Mouse (Mus musculus) heart, embryonic 16.5 days (tissue): ENCODE data around the gene Sohlh1. TPM values are rescaled to one million over a fixed set of nuclear protein-coding genes. Genes with fewer than 3 reads are reported as not detected.

Source experiments
- ATAC-seq: fragments of 200-750 bp; cut with Nextera tagmentation; replicated peaks from 2 replicates; pipeline ENCODE4 v1.8.0; 2017; ENCODE audit warnings: moderate number of reproducible peaks; ENCODE audit not compliant: insufficient read depth, low FRiP score; ENCODE audit errors: extremely low read depth
- H3K27ac ChIP-seq: fragments of 300-500 bp; sonication (generic); 2 replicates; pipeline ENCODE4 v1.5.1; 2014; ENCODE audit warnings: mild to moderate bottlenecking, low read length, control low read depth, moderate library complexity
- H3K27me3 ChIP-seq: fragments of 300-500 bp; sonication (generic); 2 replicates; pipeline ENCODE4 v1.6.1; 2014; ENCODE audit warnings: low read length, mixed read lengths; ENCODE audit not compliant: control insufficient read depth, insufficient read depth
- H3K36me3 ChIP-seq: fragments of 300-500 bp; sonication (generic); 2 replicates; pipeline ENCODE4 v1.6.1; 2014; ENCODE audit not compliant: control insufficient read depth, insufficient read depth
- H3K4me1 ChIP-seq: fragments of 300-500 bp; sonication (generic); 2 replicates; pipeline ENCODE4 v1.6.1; 2014; ENCODE audit warnings: low read length, mixed read lengths; ENCODE audit not compliant: control insufficient read depth, insufficient read depth
- H3K4me2 ChIP-seq: fragments of 300-500 bp; sonication (generic); 2 replicates; pipeline ENCODE4 v1.6.1; 2014; ENCODE audit warnings: low read depth, mild to moderate bottlenecking, control low read depth, low read length
- H3K4me3 ChIP-seq: fragments of 300-500 bp; sonication (generic); 2 replicates; pipeline ENCODE4 v1.5.1; 2014; ENCODE audit warnings: mild to moderate bottlenecking, control low read depth, low read length
- H3K9ac ChIP-seq: fragments of 300-500 bp; sonication (generic); 2 replicates; pipeline ENCODE4 v1.6.1; 2014; ENCODE audit warnings: low read length, control low read depth
- H3K9me3 ChIP-seq: fragments of 300-500 bp; sonication (generic); replicated peaks from 2 replicates; pipeline ENCODE4 v1.6.1; 2016; ENCODE audit warnings: low read length; ENCODE audit not compliant: control insufficient read depth
- WGBS: fragments of 180-500 bp; shearing (Covaris S2); extraction: QIAGEN DNeasy Blood & Tissue Kit; methylation state at CpG from one replicate; pipeline ENCODE4 v1.1.7; 2014; 5-methylcytosine and 5-hydroxymethylcytosine counted together
- polyA plus RNA-seq: library from polyadenylated mRNA; unstranded; fragments of >200 nt; fragmentation: Nextera tagmentation; extraction: Ambion mirVana; gene quantifications from 2 replicates; pipeline ENCODE4 v1.2.1, GENCODE M21; 2015

Sohlh1 gene
- polyA plus RNA-seq = not detected in 2 replicates

- Histone ChIP-seq H3K4me2 (no peak within 1 kb of the TSS), H3K9ac (no peak within 1 kb of the TSS), H3K36me3 (no peaks in the 10 kb centered on the region), H3K27ac (no peak within 1 kb of the TSS), H3K4me1 (no peaks in the 10 kb centered on the region), H3K4me3 (no peak within 1 kb of the TSS), H3K9me3 (no peaks in the 10 kb centered on the region), H3K27me3 (no peaks in the 10 kb centered on the region)
- ATAC-seq = no peak
- WGBS = 78% methylated on average over 16 of the region's 16 CpGs
These were observed at the start of gene Sohlh1 for GRCm38 (mm10) chr2:25847226-25847625. Sohlh1 (minus strand) TSS chr2:25847248.

- peaks cover 2% of the 10 kb centered on the region; the same call in 1 of the 2 replicates for H3K27me3 ChIP-seq
- ATAC-seq = no peak
- 68% methylated on average over 7 of the region's 7 CpGs for WGBS
- no peaks in the 10 kb centered on the region for H3K9me3 ChIP-seq
- no peaks in the 10 kb centered on the region for H3K4me1 ChIP-seq
- no peak overlapping the region for H3K27ac ChIP-seq
- no peak overlapping the region for H3K9ac ChIP-seq
- no peak overlapping the region for H3K4me3 ChIP-seq
- H3K4me2 ChIP-seq = no peak overlapping the region
- no peaks in the 10 kb centered on the region for H3K36me3 ChIP-seq
These were observed 45.4 kb upstream of the Sohlh1 start for GRCm38 (mm10) chr2:25892440-25892839.

GRCm38 (mm10) chr2:25888144-25888543 lies 41.1 kb upstream of the Sohlh1 start:
- no peaks in the 10 kb centered on the region for H3K9me3 ChIP-seq
- 45% methylated on average over 5 of the region's 5 CpGs for WGBS
- no peak for ATAC-seq
- H3K4me2 ChIP-seq = no peak overlapping the region
- no peak overlapping the region for H3K27ac ChIP-seq
- no peaks in the 10 kb centered on the region for H3K4me1 ChIP-seq
- peaks cover 5% of the 10 kb centered on the region; the same call in 1 of the 2 replicates for H3K27me3 ChIP-seq
- no peak overlapping the region for H3K4me3 ChIP-seq
- no peak overlapping the region for H3K9ac ChIP-seq
- no peaks in the 10 kb centered on the region for H3K36me3 ChIP-seq

- no peak overlapping the region for H3K27ac ChIP-seq
- WGBS = 44% methylated on average over 8 of the region's 8 CpGs
These were observed 40.2 kb upstream of the Sohlh1 start for GRCm38 (mm10) chr2:25887226-25887625.

GRCm38 (mm10) chr2:25884756-25885155 lies 37.7 kb upstream of the Sohlh1 start:
- Histone ChIP-seq H3K27me3 (peaks cover 7% of the 10 kb centered on the region; the same call in 1 of the 2 replicates), H3K36me3 (no peaks in the 10 kb centered on the region), H3K4me1 (no peaks in the 10 kb centered on the region), H3K4me2 (no peak overlapping the region), H3K4me3 (no peak overlapping the region), H3K9me3 (no peaks in the 10 kb centered on the region), H3K9ac (no peak overlapping the region), H3K27ac (no peak overlapping the region)
- ATAC-seq = no peak
- WGBS = 83% methylated on average over 3 of the region's 3 CpGs

More at GRCm38 (mm10) chr2:25887226-25887625, 40.2 kb upstream of the Sohlh1 start:
- ATAC-seq = no peak
- H3K27me3 ChIP-seq = peaks cover 5% of the 10 kb centered on the region; the same call in 1 of the 2 replicates
- H3K9me3 ChIP-seq = no peaks in the 10 kb centered on the region
- no peak overlapping the region for H3K4me2 ChIP-seq
- H3K4me3 ChIP-seq = no peak overlapping the region
- no peaks in the 10 kb centered on the region for H3K4me1 ChIP-seq
- no peaks in the 10 kb centered on the region for H3K36me3 ChIP-seq
- no peak overlapping the region for H3K9ac ChIP-seq

- H3K27ac ChIP-seq = no peak overlapping the region
- ATAC-seq = no peak
- 29% methylated on average over 1 of the region's 1 CpGs for WGBS
- H3K4me3 ChIP-seq = no peak overlapping the region
- no peaks in the 10 kb centered on the region for H3K4me1 ChIP-seq
- H3K9ac ChIP-seq = no peak overlapping the region
- no peaks in the 10 kb centered on the region for H3K36me3 ChIP-seq
- no peak overlapping the region for H3K4me2 ChIP-seq
- peaks cover 30% of the 10 kb centered on the region for H3K27me3 ChIP-seq
- no peaks in the 10 kb centered on the region for H3K9me3 ChIP-seq
These were observed 35.2 kb upstream of the Sohlh1 start for GRCm38 (mm10) chr2:25882276-25882675.

- H3K27me3 ChIP-seq = peaks cover 42% of the 10 kb centered on the region
- H3K36me3 ChIP-seq = no peaks in the 10 kb centered on the region
- H3K4me1 ChIP-seq = no peaks in the 10 kb centered on the region
- H3K4me2 ChIP-seq = no peak overlapping the region
- H3K9ac ChIP-seq = no peak overlapping the region
- H3K4me3 ChIP-seq = no peak overlapping the region
- H3K27ac ChIP-seq = no peak overlapping the region
- no peak for ATAC-seq
- 53% methylated on average over 4 of the region's 4 CpGs for WGBS
- H3K9me3 ChIP-seq = peaks cover 6% of the 10 kb centered on the region; the same call in 1 of the 2 replicates
These were observed 32.0 kb upstream of the Sohlh1 start for GRCm38 (mm10) chr2:25879061-25879460.

GRCm38 (mm10) chr2:25878516-25878915 lies 31.5 kb upstream of the Sohlh1 start:
- no peak overlapping the region for H3K4me2 ChIP-seq
- WGBS = 70% methylated on average over 2 of the region's 2 CpGs
- H3K36me3 ChIP-seq = no peaks in the 10 kb centered on the region
- peaks cover 42% of the 10 kb centered on the region for H3K27me3 ChIP-seq
- H3K9me3 ChIP-seq = peaks cover 6% of the 10 kb centered on the region; the same call in 1 of the 2 replicates
- ATAC-seq = no peak
- no peak overlapping the region for H3K4me3 ChIP-seq
- no peak overlapping the region for H3K9ac ChIP-seq
- H3K27ac ChIP-seq = no peak overlapping the region
- no peaks in the 10 kb centered on the region for H3K4me1 ChIP-seq

GRCm38 (mm10) chr2:25877736-25878268 lies 30.8 kb upstream of the Sohlh1 start:
- H3K36me3 ChIP-seq = no peaks in the 10 kb centered on the region
- H3K4me1 ChIP-seq = no peaks in the 10 kb centered on the region
- H3K4me3 ChIP-seq = peak overlapping the region; percentile 32
- WGBS = 2% methylated on average over 44 of the region's 49 CpGs
- H3K27ac ChIP-seq = no peak overlapping the region
- no peak for ATAC-seq
- H3K9ac ChIP-seq = no peak overlapping the region
- peaks cover 45% of the 10 kb centered on the region for H3K27me3 ChIP-seq
- peak overlapping the region; percentile 48 for H3K4me2 ChIP-seq
- peaks cover 6% of the 10 kb centered on the region; the same call in 1 of the 2 replicates for H3K9me3 ChIP-seq
